Comparison of ENCODE assay signal across 19 mouse cellular contexts in genomic region chr8:119939336-119939735, GRCm38 (mm10). TPM values are rescaled to one million over a fixed set of nuclear protein-coding genes. Genes with fewer than 3 reads are reported as not detected.
DNase-seq lines count a peak whose midpoint lies in the region; ATAC-seq lines count a peak whose summit lies in the region.
"Had no signal": no experiment of that assay in that cellular context is flagged by ENCODE, and none has a peak within 500 bp of the region (broad histone marks: within the 10 kb centered on the region; RNA-seq: fewer than 3 reads in every experiment).

No protein-coding gene starts in this region.

- H3K27ac ChIP-seq in hindbrain, embryonic 14.5 days = peak overlapping the region; percentile 16; the same call in 1 of the 2 replicates
- no peak overlapping the region for H3K27ac ChIP-seq in hindbrain, embryonic 12.5 days
- H3K27ac ChIP-seq in neural tube, embryonic 14.5 days (ENCODE audit: low read depth, low read length) = peak overlapping the region; percentile 48; the same call in 1 of the 2 replicates
- H3K27ac ChIP-seq: embryonic facial prominence, embryonic 10.5 days; forebrain, embryonic 13.5 days; heart, embryonic 13.5 days had no signal

- H3K4me2 ChIP-seq in hindbrain, embryonic 14.5 days (replicated peaks) = no peak overlapping the region
- no peak overlapping the region for H3K4me2 ChIP-seq in hindbrain, embryonic 12.5 days (replicated peaks)
- H3K4me2 ChIP-seq in neural tube, embryonic 14.5 days (ENCODE audit: low read depth, low read length) = no peak overlapping the region
- H3K4me2 ChIP-seq: forebrain, embryonic 13.5 days; heart, embryonic 13.5 days had no signal

- H3K9me3 ChIP-seq in hindbrain, embryonic 14.5 days (ENCODE audit: control insufficient read depth, low read length) = no peaks in the 10 kb centered on the region
- no peaks in the 10 kb centered on the region for H3K9me3 ChIP-seq in hindbrain, embryonic 12.5 days (replicated peaks)
- H3K9me3 ChIP-seq in neural tube, embryonic 14.5 days (ENCODE audit: control insufficient read depth, low read length) = no peaks in the 10 kb centered on the region
- H3K9me3 ChIP-seq: embryonic facial prominence, embryonic 10.5 days; forebrain, embryonic 13.5 days; heart, embryonic 13.5 days had no signal

- no peak overlapping the region for H3K9ac ChIP-seq in hindbrain, embryonic 14.5 days
- H3K9ac ChIP-seq in hindbrain, embryonic 12.5 days = no peak overlapping the region
- no peak overlapping the region for H3K9ac ChIP-seq in neural tube, embryonic 14.5 days (replicated peaks; ENCODE audit: low read depth, low read length)
- H3K9ac ChIP-seq: forebrain, embryonic 13.5 days; forebrain, postnatal 0 days; heart, embryonic 13.5 days had no signal

- H3K4me1 ChIP-seq in hindbrain, embryonic 14.5 days (replicated peaks; ENCODE audit: control insufficient read depth, insufficient read depth, low read length) = 0 out of 2 replicates have a peak, but pooled peaks cover 3% of the 10 kb centered on the region
- peaks cover 2% of the 10 kb centered on the region; the same call in 1 of the 2 replicates for H3K4me1 ChIP-seq in hindbrain, embryonic 12.5 days
- H3K4me1 ChIP-seq in neural tube, embryonic 14.5 days (ENCODE audit: control insufficient read depth, insufficient read depth, low read length) = 0 out of 2 replicates have a peak, but pooled peaks cover 2% of the 10 kb centered on the region
- H3K4me1 ChIP-seq: embryonic facial prominence, embryonic 10.5 days; forebrain, embryonic 13.5 days had no signal

- no peaks in the 10 kb centered on the region for H3K27me3 ChIP-seq in hindbrain, embryonic 14.5 days (ENCODE audit: control insufficient read depth, insufficient read depth, low read length)
- H3K27me3 ChIP-seq in hindbrain, embryonic 12.5 days = no peaks in the 10 kb centered on the region
- H3K27me3 ChIP-seq in neural tube, embryonic 14.5 days (ENCODE audit: control insufficient read depth, insufficient read depth, low read length) = no peaks in the 10 kb centered on the region
- H3K27me3 ChIP-seq: forebrain, embryonic 13.5 days; heart, embryonic 13.5 days had no signal

- H3K4me3 ChIP-seq in hindbrain, embryonic 14.5 days (replicated peaks; ENCODE audit: low read length) = no peak overlapping the region
- no peak overlapping the region for H3K4me3 ChIP-seq in hindbrain, embryonic 12.5 days
- no peak overlapping the region for H3K4me3 ChIP-seq in neural tube, embryonic 14.5 days (ENCODE audit: low read depth, low read length)
- H3K4me3 ChIP-seq: embryonic facial prominence, embryonic 10.5 days; forebrain, embryonic 13.5 days; heart, embryonic 13.5 days had no signal

- DNase-seq in hindbrain, embryonic 14.5 days (ENCODE audit: low spot score) = no peak
- DNase-seq in NIH3T3 (ENCODE audit: low read depth) = peak; percentile 13
- peak; percentile 11 for DNase-seq in adipocyte (ENCODE audit: low spot score)
- DNase-seq in thymus, postnatal 14 days = no peak
- DNase-seq: adrenal gland, postnatal 14 days; cerebellum, adult 18-20 months; forebrain, postnatal 0 days; gastrocnemius, postnatal 36 days; heart, adult 11 months; heart, postnatal 36 days had no signal

- ATAC-seq in hindbrain, embryonic 14.5 days (ENCODE audit: low FRiP score) = peak; percentile 31; the same call in 1 of the 2 replicates
- ATAC-seq in hindbrain, embryonic 12.5 days (ENCODE audit: low FRiP score) = no peak
- peak; percentile 11; the same call in 1 of the 2 replicates for ATAC-seq in neural tube, embryonic 14.5 days (ENCODE audit: low read depth)
- ATAC-seq in CD4-positive, CD25-positive, alpha-beta regulatory T cell, adult 4 months = no peak
- ATAC-seq: forebrain, embryonic 13.5 days; forebrain, postnatal 0 days; intestine, embryonic 16.5 days had no signal

- WGBS in hindbrain, embryonic 14.5 days = 75% methylated on average over 2 of the region's 2 CpGs
- 78% methylated on average over 2 of the region's 2 CpGs for WGBS in hindbrain, embryonic 12.5 days
- 55% methylated on average over 2 of the region's 2 CpGs for whole genome bisulfite sequencing in neural tube, embryonic 14.5 days

- H3K36me3 ChIP-seq in hindbrain, embryonic 14.5 days (replicated peaks; ENCODE audit: control insufficient read depth, insufficient read depth) = peaks cover 70% of the 10 kb centered on the region
- H3K36me3 ChIP-seq in hindbrain, embryonic 12.5 days = peaks cover 43% of the 10 kb centered on the region
- H3K36me3 ChIP-seq in neural tube, embryonic 14.5 days (ENCODE audit: control insufficient read depth, insufficient read depth, low read length) = peaks cover 25% of the 10 kb centered on the region

RNA-seq across cellular contexts. Expression of gene Gm20388, which starts 28.7 kb away (rescaled TPM):
- not detected in 2 replicates for polyA plus RNA-seq in hindbrain, embryonic 14.5 days (2014; fragmentation: Nextera tagmentation; extraction: Ambion mirVana)
- polyA plus RNA-seq in hindbrain, embryonic 12.5 days (2016; fragmentation: Nextera tagmentation; extraction: Ambion mirVana) = not detected in 2 replicates
- polyA plus RNA-seq in neural tube, embryonic 14.5 days (2014; fragmentation: Nextera tagmentation; extraction: Ambion mirVana) = 10.3 and 18.1 TPM in 2 replicates
- polyA plus RNA-seq in CD4-positive, CD25-positive, alpha-beta regulatory T cell, adult 4 months (2017; shearing (Covaris generic)) = 10 to 100 TPM; 10.7 to 12.8 TPM
- polyA plus RNA-seq: embryonic facial prominence, embryonic 14.5 days; forebrain, postnatal 0 days; heart, embryonic 13.5 days; heart, postnatal 0 days had no signal

RNA-seq across cellular contexts. Expression of gene Usp10, which starts 29.2 kb away (rescaled TPM):
- polyA plus RNA-seq in hindbrain, embryonic 14.5 days (2014; fragmentation: Nextera tagmentation; extraction: Ambion mirVana) = 103 and 117 TPM in 2 replicates
- polyA plus RNA-seq in hindbrain, embryonic 12.5 days (2016; fragmentation: Nextera tagmentation; extraction: Ambion mirVana) = 137 and 141 TPM in 2 replicates
- 100 and 111 TPM in 2 replicates for polyA plus RNA-seq in neural tube, embryonic 14.5 days (2014; fragmentation: Nextera tagmentation; extraction: Ambion mirVana)
- 10 to 100 TPM; 56.3 to 97.3 TPM for polyA plus RNA-seq in CD4-positive, CD25-positive, alpha-beta regulatory T cell, adult 4 months (2017; shearing (Covaris generic))

RNA-seq across cellular contexts. Expression of gene Crispld2, which starts 52.9 kb away (rescaled TPM):
- 1.4 and 2.0 TPM in 2 replicates for polyA plus RNA-seq in hindbrain, embryonic 14.5 days (2014; fragmentation: Nextera tagmentation; extraction: Ambion mirVana)
- 4.8 and 5.3 TPM in 2 replicates for polyA plus RNA-seq in hindbrain, embryonic 12.5 days (2016; fragmentation: Nextera tagmentation; extraction: Ambion mirVana)
- polyA plus RNA-seq in neural tube, embryonic 14.5 days (2014; fragmentation: Nextera tagmentation; extraction: Ambion mirVana) = 0.36 and 1.9 TPM in 2 replicates
- under 1 TPM; 0.11 to 0.14 TPM for polyA plus RNA-seq in CD4-positive, CD25-positive, alpha-beta regulatory T cell, adult 4 months (2017; shearing (Covaris generic))

Comparison
In these comparisons a context has a peak if more than half of its experiments do, and no peak if none do; other contexts are left out.
1. ATAC-seq: peak in hindbrain, embryonic 14.5 days (single experiment) and neural tube, embryonic 14.5 days (single experiment); none in hindbrain, embryonic 12.5 days (single experiment) and CD4-positive, CD25-positive, alpha-beta regulatory T cell, adult 4 months (single experiment).
2. DNase-seq: peak in NIH3T3 (single experiment) and adipocyte (single experiment); none in hindbrain, embryonic 14.5 days (single experiment) and thymus, postnatal 14 days (single experiment).
3. RNA of gene Gm20388, which starts 28.7 kb away (polyA plus RNA-seq): 10.7 to 12.8 TPM in CD4-positive, CD25-positive, alpha-beta regulatory T cell, adult 4 months and 10.3 to 18.1 TPM in neural tube, embryonic 14.5 days; not detected in hindbrain, embryonic 14.5 days and not detected in hindbrain, embryonic 12.5 days; every median in the first group is over 10 times any median in the second.